In the genomic region with DNA sequence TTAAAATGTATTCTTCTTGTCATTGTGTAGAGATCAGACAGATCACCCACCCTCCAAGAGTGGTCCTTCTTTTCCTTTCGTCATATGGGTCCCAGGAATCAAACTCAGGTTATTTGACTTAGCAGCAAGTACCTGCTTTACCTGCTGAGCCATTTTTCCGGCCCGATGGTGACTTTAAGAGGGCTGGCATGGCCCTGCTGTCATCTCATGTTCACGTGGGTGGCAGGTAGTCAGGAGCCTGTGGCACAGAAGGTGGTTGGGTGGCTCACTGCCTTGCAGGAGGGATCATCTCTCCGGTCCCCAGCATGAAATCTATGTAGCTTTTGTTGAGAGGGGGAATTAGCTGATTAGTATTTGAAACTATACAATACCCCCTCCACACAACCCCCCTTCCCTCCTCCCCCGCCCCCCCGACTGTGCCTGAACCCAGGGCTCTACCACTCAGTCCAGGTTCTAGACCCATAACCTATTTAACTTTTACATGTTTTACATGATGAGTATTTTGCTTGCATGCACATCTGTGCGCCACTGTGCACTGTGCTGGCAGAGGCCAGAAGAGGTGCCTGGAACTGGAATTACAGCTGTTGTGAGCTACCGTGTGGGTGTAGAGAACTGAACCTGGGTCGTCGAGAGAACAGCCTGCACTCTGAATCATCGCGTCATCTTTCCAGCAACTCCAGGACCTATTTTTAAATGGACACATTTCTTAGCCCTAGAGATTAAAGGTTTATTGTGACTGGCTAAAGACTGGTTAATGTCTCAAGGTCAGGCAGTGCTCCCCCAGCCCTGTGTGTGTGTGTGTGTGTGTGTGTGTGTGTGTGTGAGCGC, we compare ENCODE assay signal across 8 mouse cellular contexts. TPM values are rescaled to one million over a fixed set of nuclear protein-coding genes. Genes with fewer than 3 reads are reported as not detected.
DNase-seq lines count a peak whose midpoint lies in the region; ATAC-seq and TF ChIP-seq lines count a peak whose summit lies in the region.

No protein-coding gene starts in this region.

- 0 out of 2 replicates have a peak, but pooled peaks cover 2% of the 10 kb centered on the region for H3K36me3 ChIP-seq in kidney, postnatal 0 days (ENCODE audit: insufficient read depth, low read length)
- peaks cover 11% of the 10 kb centered on the region; the same call in 1 of the 2 replicates for H3K36me3 ChIP-seq in forebrain, postnatal 0 days (ENCODE audit: insufficient read depth)
- H3K36me3 ChIP-seq in macrophage (ENCODE audit: inconsistent target) = peaks cover 11% of the 10 kb centered on the region

- 52% methylated on average over 14 of the region's 14 CpGs for WGBS in kidney, postnatal 0 days
- WGBS in bone marrow, adult 2 months = 63% methylated on average over 14 of the region's 14 CpGs
- WGBS in forebrain, postnatal 0 days = 52% methylated on average over 14 of the region's 14 CpGs
- 64% methylated on average over 12 of the region's 14 CpGs for WGBS in macrophage (ENCODE audit: missing documents)

- H3K4me2 ChIP-seq in kidney, postnatal 0 days (ENCODE audit: low read length) = peak overlapping the region; percentile 63
- peak overlapping the region; percentile 58 for H3K4me2 ChIP-seq in forebrain, postnatal 0 days (ENCODE audit: low read depth)

- peaks cover 53% of the 10 kb centered on the region for H3K79me2 ChIP-seq in macrophage (ENCODE audit: inconsistent target)

- H3K4me1 ChIP-seq in kidney, postnatal 0 days (replicated peaks; ENCODE audit: insufficient read depth, low read length) = no peaks in the 10 kb centered on the region
- peaks cover 8% of the 10 kb centered on the region for H3K4me1 ChIP-seq in bone marrow, adult 2 months (ENCODE audit: control insufficient read depth, insufficient read depth, low read length)
- 0 out of 2 replicates have a peak, but pooled peaks cover 4% of the 10 kb centered on the region for H3K4me1 ChIP-seq in forebrain, postnatal 0 days (ENCODE audit: insufficient read depth)

- no peaks in the 10 kb centered on the region for H3K27me3 ChIP-seq in kidney, postnatal 0 days (ENCODE audit: insufficient read depth, low read length)
- no peaks in the 10 kb centered on the region for H3K27me3 ChIP-seq in forebrain, postnatal 0 days (ENCODE audit: insufficient read depth, low read length)

- no peak for TF ChIP-seq POLR2A in bone marrow, adult 2 months (IDR thresholded peaks at IDR 0.05; ENCODE audit: borderline replicate concordance, control insufficient read depth, low read depth, low read length)

- H3K9me3 ChIP-seq in kidney, postnatal 0 days (replicated peaks; ENCODE audit: low read length) = no peaks in the 10 kb centered on the region
- no peaks in the 10 kb centered on the region for H3K9me3 ChIP-seq in forebrain, postnatal 0 days (ENCODE audit: low read length)

- H3K27ac ChIP-seq in kidney, postnatal 0 days = no peak overlapping the region
- peak overlapping the region; percentile 59 for H3K27ac ChIP-seq in bone marrow, adult 2 months (ENCODE audit: control insufficient read depth, insufficient read depth, low read depth, low read length, poor library complexity)
- H3K27ac ChIP-seq in forebrain, postnatal 0 days (ENCODE audit: low read depth, low read length) = peak overlapping the region; percentile 94; the same call in 1 of the 2 replicates
- peak overlapping the region; percentile 87 for H3K27ac ChIP-seq in macrophage

- TF ChIP-seq CTCF in kidney, postnatal 0 days (IDR thresholded peaks at IDR 0.05; ENCODE audit: low read depth) = no peak
- TF ChIP-seq CTCF in bone marrow, adult 2 months (IDR thresholded peaks at IDR 0.05; ENCODE audit: control insufficient read depth, insufficient read depth, low read length) = no peak
- no peak for TF ChIP-seq CTCF in forebrain, postnatal 0 days (IDR thresholded peaks at IDR 0.05; ENCODE audit: low read depth)

- no peak overlapping the region for H3K9ac ChIP-seq in kidney, postnatal 0 days (ENCODE audit: low read depth, low read length)
- peak overlapping the region; percentile 80 for H3K9ac ChIP-seq in forebrain, postnatal 0 days

- no peak; the same call in 1 of the 2 replicates for ATAC-seq in kidney, postnatal 0 days (replicated peaks; ENCODE audit: low FRiP score, low read depth)
- peak; percentile 23 for ATAC-seq in forebrain, postnatal 0 days
- ATAC-seq in monocyte, adult 5-6 weeks (replicated peaks; ENCODE audit: insufficient number of reproducible peaks, low FRiP score, low TSS enrichment, poor library complexity, severe bottlenecking) = no peak

- DNase-seq in kidney, postnatal 0 days (ENCODE audit: low spot score) = no peak
- no peak for DNase-seq in kidney, postnatal 14 days
- no peak for DNase-seq in forebrain, postnatal 0 days
- DNase-seq in ovary, adult 18-20 months (ENCODE audit: low spot score) = no peak
- no peak for DNase-seq in urinary bladder, adult 18-20 months (ENCODE audit: low spot score in 2 of 2)

- H3K4me3 ChIP-seq in kidney, postnatal 0 days (replicated peaks; ENCODE audit: low read depth, low read length) = peak overlapping the region; percentile 77
- no peak overlapping the region for H3K4me3 ChIP-seq in bone marrow, adult 2 months (replicated peaks; ENCODE audit: control insufficient read depth, low read depth, low read length)
- peak overlapping the region; percentile 79 for H3K4me3 ChIP-seq in forebrain, postnatal 0 days (ENCODE audit: low read depth, low read length)
- H3K4me3 ChIP-seq in macrophage (ENCODE audit: inconsistent target) = no peak overlapping the region; the same call in 1 of the 2 replicates

RNA-seq across cellular contexts. Expression of a gene that starts 0.6 kb away (rescaled TPM):
- 169 and 188 TPM in 2 replicates for polyA plus RNA-seq in kidney, postnatal 0 days (2015; fragmentation: Nextera tagmentation; extraction: Ambion mirVana)
- 103 and 127 TPM in 2 replicates for polyA plus RNA-seq in bone marrow, adult 2 months (2011; ENCODE audit: insufficient read depth, insufficient read length, low replicate concordance, missing spikeins)
- total RNA-seq in forebrain, postnatal 0 days (2014; rRNA removed) = 165 and 174 TPM in 2 replicates
- 200 and 248 TPM in 2 replicates for polyA plus RNA-seq in forebrain, postnatal 0 days (2015; fragmentation: Nextera tagmentation; extraction: Ambion mirVana)
- 10 to 100 TPM in 24 of 26 experiments, 1 to 10 TPM in 2; 6.3 to 68.8 (median 31.3) TPM for total RNA-seq in macrophage (2018; cell fraction: chromatin; rRNA removed)
- total RNA-seq in macrophage (2018; cell fraction: cytosol; rRNA removed) = 100 to 1,000 TPM; 294 to 457 (median 369) TPM
- 100 to 1,000 TPM; 103 to 331 (median 212) TPM for total RNA-seq in macrophage (2018; cell fraction: nucleus; rRNA removed)
- polyA plus RNA-seq in macrophage (2018) = 279 to 472 TPM (median 312 TPM) in 3 replicates
- 424 to 614 TPM (median 508 TPM) in 3 replicates for total RNA-seq in monocyte, adult 5-6 weeks (2017)

RNA-seq across cellular contexts. Expression of a gene that starts 8.0 kb away (rescaled TPM):
- polyA plus RNA-seq in kidney, postnatal 0 days (2015; fragmentation: Nextera tagmentation; extraction: Ambion mirVana) = 375 and 409 TPM in 2 replicates
- 590 and 975 TPM in 2 replicates for polyA plus RNA-seq in bone marrow, adult 2 months (2011; ENCODE audit: insufficient read depth, insufficient read length, low replicate concordance, missing spikeins)
- total RNA-seq in forebrain, postnatal 0 days (2014; rRNA removed) = 93.3 and 95.4 TPM in 2 replicates
- polyA plus RNA-seq in forebrain, postnatal 0 days (2015; fragmentation: Nextera tagmentation; extraction: Ambion mirVana) = 180 and 225 TPM in 2 replicates
- total RNA-seq in macrophage (2018; cell fraction: chromatin; rRNA removed) = 1,000 to 10,000 TPM; 1,324 to 5,431 (median 3,054) TPM
- total RNA-seq in macrophage (2018; cell fraction: cytosol; rRNA removed) = 100 to 1,000 TPM in 20 of 26 experiments, 10 to 100 TPM in 6; 61.4 to 373 (median 140) TPM
- 1,000 to 10,000 TPM; 1,034 to 3,524 (median 2,239) TPM for total RNA-seq in macrophage (2018; cell fraction: nucleus; rRNA removed)
- polyA plus RNA-seq in macrophage (2018) = 194 to 679 TPM (median 250 TPM) in 3 replicates
- total RNA-seq in monocyte, adult 5-6 weeks (2017) = 359 to 640 TPM (median 511 TPM) in 3 replicates

RNA-seq across cellular contexts. Expression of a gene that starts 15.3 kb away (rescaled TPM):
- polyA plus RNA-seq in kidney, postnatal 0 days (2015; fragmentation: Nextera tagmentation; extraction: Ambion mirVana) = 115 and 120 TPM in 2 replicates
- 113 and 165 TPM in 2 replicates for polyA plus RNA-seq in bone marrow, adult 2 months (2011; ENCODE audit: insufficient read depth, insufficient read length, low replicate concordance, missing spikeins)
- total RNA-seq in forebrain, postnatal 0 days (2014; rRNA removed) = 53.3 and 64.9 TPM in 2 replicates
- 75.0 and 84.9 TPM in 2 replicates for polyA plus RNA-seq in forebrain, postnatal 0 days (2015; fragmentation: Nextera tagmentation; extraction: Ambion mirVana)
- total RNA-seq in macrophage (2018; cell fraction: chromatin; rRNA removed) = 100 to 1,000 TPM in 5 of 26 experiments, 10 to 100 TPM in 21; 38.8 to 170 (median 62.8) TPM
- total RNA-seq in macrophage (2018; cell fraction: cytosol; rRNA removed) = 10 to 100 TPM; 59.8 to 95.0 (median 70.9) TPM
- 100 to 1,000 TPM in 4 of 26 experiments, 10 to 100 TPM in 22; 36.1 to 155 (median 46.9) TPM for total RNA-seq in macrophage (2018; cell fraction: nucleus; rRNA removed)
- 65.7 to 116 TPM (median 81.0 TPM) in 3 replicates for polyA plus RNA-seq in macrophage (2018)
- total RNA-seq in monocyte, adult 5-6 weeks (2017) = 551 to 822 TPM (median 699 TPM) in 3 replicates

RNA-seq across cellular contexts. Expression of a gene that starts 51.1 kb away (rescaled TPM):
- polyA plus RNA-seq in kidney, postnatal 0 days (2015; fragmentation: Nextera tagmentation; extraction: Ambion mirVana) = 0.32 and 0.40 TPM in 2 replicates
- polyA plus RNA-seq in bone marrow, adult 2 months (2011; ENCODE audit: insufficient read depth, insufficient read length, low replicate concordance, missing spikeins) = 147 and 211 TPM in 2 replicates
- total RNA-seq in forebrain, postnatal 0 days (2014; rRNA removed) = 0.19 and 0.38 TPM in 2 replicates
- polyA plus RNA-seq in forebrain, postnatal 0 days (2015; fragmentation: Nextera tagmentation; extraction: Ambion mirVana) = 0.14 and 0.70 TPM in 2 replicates
- total RNA-seq in macrophage (2018; cell fraction: chromatin; rRNA removed) = not detected
- under 1 TPM in 9 of 26 experiments, not detected in 17; 0.09 to 0.43 (median 0.14) TPM for total RNA-seq in macrophage (2018; cell fraction: cytosol; rRNA removed)
- total RNA-seq in macrophage (2018; cell fraction: nucleus; rRNA removed) = not detected
- polyA plus RNA-seq in macrophage (2018) = not detected in 3 replicates
- total RNA-seq in monocyte, adult 5-6 weeks (2017) = not detected in 3 replicates

Comparison
In these comparisons a context has a peak if more than half of its experiments do, and no peak if none do; other contexts are left out.
1. H3K4me3 ChIP-seq: peak in kidney, postnatal 0 days (single experiment) and forebrain, postnatal 0 days (single experiment); none in bone marrow, adult 2 months (single experiment) and macrophage (single experiment).